Mouse (Mus musculus): Measurements from ENCODE around the gene Tsen54. TPM values are rescaled to one million over a fixed set of nuclear protein-coding genes. Genes with fewer than 3 reads are reported as not detected.
"Not testable (repeated sequence)": the region's sequence is repeated elsewhere in the genome, so short reads cannot be mapped to it uniquely, and the experiment has no call there.

Tsen54 gene
- total RNA-seq, 1 experiment from 2014 or later: 27.4 TPM

DNA sequence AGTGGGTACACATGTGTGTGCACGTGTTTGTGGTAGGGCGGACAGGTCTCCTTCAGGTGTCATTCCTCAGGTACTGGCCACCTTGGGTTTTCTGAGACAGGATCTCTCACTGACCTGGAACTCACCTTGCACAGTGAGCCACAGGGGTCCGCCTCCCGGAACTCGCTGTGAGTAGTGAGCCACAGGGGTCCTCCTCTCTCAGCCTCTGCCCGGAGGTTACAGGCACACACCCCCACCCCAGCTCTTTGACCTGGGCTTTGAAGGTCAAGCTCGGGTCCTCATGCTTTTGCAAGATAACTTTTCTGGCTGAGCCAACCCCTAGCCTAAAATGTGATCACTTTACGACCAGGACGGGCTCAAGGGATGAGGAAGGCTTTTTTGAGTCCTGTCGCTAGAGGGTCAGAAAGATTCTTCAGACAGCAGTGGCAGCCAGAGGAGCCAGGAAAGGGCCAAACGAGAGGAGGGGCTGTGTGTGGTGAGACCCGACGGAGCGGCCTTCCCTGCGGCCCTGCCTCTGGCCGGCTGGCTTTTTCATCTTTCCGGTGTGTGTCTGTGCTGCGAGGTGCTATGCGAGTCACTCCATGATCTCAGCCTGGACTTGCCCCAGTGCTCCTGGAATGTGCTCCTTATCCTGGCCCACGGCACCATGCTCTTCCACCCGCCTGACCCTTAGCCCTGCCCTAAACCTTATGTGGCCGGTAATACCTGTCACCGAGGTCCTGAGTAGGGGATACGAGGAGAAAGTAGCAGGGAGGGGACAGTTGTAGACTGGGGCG is 16.2 kb downstream of the Tsen54 start:
- no peak for DNase-seq

DNA sequence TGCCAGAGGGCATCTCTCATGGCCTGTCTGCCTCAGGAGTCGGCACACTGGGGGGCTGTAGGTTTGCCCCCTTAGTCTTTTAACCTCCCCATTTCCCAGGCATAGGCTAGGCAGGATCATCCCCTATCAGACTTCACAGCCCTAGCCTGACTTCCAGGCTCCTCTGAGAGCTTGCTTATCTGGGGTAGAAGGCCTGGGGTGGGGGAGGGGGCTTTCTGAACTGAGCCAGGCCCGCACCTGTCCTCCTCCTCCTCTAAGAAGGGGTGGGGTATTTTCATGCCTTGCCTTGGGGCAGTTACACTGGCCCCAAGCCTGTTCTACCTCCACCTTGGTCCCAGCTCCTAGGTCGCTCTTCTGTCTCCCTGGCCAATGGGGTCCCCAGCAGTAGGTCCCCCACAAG is 17.0 kb downstream of the Tsen54 start:
- no peak for DNase-seq

DNA sequence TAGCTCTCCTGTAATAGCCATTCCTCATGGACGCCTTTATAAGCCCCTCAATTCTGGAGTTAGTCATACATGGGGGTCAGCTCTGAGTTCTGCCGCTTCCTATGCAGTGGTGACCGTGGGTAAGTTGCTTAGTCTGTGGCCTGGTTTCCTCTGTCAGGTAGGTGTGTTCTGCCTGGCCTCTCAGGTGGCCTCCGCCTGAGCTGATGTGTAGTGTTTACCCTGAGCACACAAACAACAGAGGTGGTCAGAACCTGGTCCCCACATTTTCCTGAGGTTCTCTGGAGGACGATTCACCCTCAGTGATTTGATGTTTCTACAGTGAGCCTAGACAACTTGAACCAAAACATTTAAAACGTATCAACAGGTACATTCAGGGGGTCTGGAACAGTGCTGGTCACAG is 17.5 kb downstream of the Tsen54 start:
- DNase-seq: no peak

DNA sequence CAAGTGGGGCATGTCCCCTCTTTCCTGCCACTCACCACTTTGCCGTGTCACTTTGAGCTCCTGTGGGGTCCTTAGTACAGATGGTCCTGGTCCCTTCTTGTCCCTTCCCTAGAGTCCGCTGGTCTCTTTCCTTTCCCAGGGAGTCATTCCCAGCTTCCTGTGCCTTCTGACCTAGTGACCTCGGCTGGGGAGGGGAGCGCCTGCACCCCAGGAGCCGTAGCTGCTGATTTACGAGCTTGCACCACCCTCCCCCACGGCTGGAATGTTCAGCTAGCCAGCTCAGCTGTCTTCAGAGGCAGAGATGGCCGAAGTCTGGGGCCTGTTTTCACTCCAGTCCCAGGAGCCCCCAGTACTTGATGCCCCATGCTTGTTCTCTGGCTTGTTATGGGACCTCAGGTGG is 18.0 kb downstream of the Tsen54 start:
- peak; percentile 39 for DNase-seq

DNA sequence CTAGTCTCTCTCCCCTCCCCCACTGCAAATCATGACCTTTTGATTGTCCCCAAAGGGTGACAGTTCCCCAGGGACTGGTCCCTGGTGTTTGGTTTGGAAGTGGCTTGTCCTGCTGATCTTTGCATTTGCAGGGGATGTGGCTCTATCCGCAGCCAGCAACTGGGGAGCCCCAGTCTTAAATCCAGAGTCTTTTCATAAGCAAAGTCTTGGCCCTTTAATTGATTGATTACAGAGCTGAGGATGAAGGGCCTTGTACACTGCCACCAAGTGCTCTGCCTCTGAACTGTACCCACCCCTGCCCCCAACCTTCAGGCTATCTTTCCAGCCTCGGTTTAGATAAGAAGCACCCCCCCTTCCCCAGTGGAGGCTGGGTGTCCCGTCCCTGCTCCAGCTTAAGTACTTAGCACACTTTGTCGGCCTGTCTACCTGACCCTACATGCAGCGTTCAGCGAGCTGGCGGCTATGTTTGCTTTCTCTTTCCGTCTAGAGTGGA is 18.5 kb downstream of the Tsen54 start:
- DNase-seq: no peak

DNA sequence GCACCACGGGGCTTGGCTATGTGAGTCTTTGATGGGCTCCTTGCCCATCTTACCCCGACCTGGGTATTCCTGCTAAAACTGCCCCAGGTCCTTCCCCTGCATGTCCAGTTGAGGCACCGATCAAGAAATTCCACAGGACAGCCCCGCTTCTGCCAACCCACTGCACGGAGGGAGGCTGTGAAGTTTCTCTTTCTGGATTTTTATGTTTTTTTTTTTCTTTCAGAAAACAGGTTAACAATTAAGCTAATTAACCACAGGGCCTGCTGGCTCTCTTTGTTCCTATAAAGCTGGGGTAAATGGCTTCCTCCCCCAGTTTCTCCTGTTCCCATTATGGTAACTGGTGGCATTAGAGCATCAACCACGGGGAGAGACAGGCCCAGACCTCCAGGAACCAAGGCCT is 19.5 kb downstream of the Tsen54 start:
- no peak for DNase-seq

DNA sequence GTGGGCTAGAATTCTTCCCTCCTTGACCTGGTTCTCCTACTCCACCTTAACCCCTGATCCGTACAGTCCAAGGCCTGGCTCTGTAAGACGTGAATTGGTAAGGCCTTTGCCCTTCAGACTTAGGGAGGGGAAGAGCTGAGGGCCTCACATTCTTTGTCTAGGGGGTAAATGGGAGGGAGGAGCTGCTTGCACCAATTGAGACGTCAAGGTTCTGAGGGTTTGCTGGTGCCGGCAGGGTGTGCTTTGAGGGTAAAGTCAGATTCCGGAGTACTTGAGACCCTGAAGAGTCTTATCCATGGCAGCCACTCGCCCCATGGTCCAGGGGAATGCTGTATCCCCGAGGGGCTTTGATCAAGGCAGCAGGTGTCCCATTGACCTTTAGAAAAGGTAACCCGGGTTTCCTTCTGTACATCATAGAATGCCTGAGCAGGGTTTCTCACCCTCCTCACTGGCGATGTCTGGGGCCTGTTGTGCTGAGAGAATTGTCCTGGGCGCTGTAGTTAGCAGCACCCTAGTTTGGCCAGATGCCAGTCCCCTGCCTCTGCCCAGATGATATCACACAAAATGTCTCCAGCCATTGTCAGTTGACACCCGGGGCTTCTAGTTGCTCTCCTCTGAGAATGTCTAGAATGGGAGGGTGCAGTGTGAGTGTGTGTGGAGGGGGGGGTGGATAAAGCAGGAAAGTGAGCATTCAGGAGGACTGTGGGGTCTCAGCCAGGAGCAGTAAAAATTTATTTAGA is 22.3 kb downstream of the Tsen54 start:
- no peak for DNase-seq

DNA sequence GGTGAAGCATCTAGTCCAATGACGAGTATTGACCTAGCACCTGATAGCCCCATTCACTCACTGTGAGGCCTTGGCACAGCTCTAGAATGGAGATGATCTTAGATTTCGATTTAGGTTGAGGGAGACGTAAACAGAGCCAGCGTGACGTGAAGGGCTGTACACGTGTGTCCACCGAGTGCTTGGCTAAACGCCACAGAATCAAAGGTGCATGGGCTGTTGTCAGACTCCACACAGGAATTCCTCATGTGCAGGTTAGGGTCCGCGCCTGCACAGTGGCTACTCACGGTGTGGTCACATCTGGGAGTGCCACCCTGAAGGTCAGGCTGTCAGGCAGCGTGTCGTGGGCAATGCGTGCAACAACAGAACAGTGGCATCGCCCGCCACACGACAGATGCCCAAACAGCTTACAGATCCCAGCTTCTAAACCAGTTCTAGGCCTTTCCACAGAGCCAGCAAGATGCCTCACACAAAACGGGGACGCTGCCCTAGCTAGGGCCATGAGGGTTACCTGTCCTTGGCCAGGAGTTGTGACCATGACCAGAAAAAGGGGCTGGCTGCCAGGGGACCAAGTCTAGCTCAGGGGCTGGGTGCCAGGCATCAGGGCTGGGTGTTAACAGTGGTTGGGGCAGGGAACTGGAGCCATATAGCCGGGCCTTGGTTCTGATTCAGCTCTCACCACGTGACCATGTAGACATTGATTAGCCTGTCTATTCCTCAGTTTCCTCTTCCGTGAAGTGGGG is 23.3 kb downstream of the Tsen54 start:
- DNase-seq: no peak

DNA sequence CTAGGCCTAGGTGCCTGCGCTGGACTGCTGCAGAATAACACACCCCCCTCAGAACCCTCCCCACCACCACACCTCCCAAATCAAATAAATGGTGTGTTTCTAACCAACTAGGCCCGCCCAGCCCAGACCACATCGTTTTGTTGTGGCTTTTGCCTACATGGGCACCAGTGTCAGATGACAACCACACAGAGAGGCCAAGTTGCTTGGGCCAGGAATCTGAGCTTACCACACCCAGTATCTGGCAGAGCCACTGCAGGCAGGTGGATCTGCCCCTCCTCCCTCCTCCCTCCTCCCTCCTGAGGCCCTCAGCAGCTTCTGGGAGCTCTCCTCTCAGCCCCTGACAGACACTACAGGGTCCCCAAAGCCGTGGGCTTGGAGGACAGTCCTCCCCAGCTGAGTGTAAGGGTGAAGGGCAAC is 24.4 kb downstream of the Tsen54 start:
- no peak for DNase-seq

DNA sequence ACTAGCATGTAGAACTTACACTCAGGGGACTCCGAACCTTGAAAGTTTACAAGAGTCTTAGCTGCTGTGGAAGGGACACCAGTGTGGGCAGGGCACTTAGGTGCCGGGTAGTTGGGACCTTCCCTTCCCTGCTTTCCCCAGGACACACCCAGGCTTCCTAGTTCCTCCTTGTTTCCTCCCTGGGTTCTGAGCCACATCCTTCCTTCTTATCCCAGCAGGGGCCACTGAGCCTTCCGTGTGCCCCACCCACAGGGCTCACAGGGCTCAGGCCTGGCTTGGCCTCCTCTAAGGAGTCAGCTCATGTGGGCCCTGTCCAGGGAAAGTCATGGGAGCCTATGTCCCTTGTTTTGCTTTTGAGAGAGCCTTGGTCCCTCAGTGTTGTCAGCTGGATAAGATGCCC is 25.2 kb downstream of the Tsen54 start:
- no peak for DNase-seq

DNA sequence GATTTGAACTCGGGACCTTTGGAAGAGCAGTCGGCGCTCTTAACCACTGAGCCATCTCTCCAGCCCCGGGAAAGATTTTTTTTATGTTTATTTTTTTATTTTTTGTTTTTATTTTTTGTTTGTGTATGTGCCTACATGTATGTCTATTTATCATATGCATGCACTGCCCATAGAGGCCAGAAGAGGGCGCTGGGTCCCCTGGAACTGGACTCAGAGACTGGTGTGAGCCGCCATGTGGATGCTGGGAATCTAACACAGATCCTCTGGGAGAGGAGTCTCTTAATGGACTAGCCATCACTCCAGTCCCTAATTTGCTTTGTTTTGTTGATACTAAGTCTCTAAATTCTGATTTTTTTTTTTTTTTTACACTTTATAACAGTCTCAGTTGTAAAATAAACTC is 26.5 kb downstream of the Tsen54 start:
- no peak for DNase-seq

DNA sequence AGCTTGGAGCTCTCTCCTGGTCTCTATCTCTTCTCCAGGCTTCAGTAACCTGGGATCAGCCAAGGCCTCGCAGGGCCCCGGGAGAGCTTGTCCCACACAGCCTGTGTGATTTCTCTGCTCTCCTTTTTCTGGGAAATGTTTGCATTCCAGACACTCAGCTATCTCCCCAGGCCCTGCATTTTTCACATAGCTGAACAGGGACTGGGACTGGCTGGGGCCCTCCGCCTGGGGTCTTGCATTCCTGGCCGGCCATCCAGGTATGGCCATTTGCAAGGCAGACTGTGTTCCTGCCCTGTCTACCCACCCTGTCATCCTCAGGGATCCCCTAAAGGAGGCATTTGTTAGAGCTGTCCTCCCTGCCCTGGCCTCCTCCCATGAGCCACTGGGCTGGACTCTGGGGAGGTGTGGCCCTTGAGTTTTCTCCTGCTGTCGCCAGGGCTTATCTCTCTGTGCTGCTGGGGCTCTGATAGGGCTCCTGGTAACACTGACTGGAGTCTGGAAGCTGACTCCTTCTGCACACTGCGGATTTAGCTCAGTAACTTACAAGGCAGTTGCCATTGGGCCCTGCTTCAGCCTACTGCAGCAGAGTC is 27.5 kb downstream of the Tsen54 start:
- DNase-seq: no peak

DNA sequence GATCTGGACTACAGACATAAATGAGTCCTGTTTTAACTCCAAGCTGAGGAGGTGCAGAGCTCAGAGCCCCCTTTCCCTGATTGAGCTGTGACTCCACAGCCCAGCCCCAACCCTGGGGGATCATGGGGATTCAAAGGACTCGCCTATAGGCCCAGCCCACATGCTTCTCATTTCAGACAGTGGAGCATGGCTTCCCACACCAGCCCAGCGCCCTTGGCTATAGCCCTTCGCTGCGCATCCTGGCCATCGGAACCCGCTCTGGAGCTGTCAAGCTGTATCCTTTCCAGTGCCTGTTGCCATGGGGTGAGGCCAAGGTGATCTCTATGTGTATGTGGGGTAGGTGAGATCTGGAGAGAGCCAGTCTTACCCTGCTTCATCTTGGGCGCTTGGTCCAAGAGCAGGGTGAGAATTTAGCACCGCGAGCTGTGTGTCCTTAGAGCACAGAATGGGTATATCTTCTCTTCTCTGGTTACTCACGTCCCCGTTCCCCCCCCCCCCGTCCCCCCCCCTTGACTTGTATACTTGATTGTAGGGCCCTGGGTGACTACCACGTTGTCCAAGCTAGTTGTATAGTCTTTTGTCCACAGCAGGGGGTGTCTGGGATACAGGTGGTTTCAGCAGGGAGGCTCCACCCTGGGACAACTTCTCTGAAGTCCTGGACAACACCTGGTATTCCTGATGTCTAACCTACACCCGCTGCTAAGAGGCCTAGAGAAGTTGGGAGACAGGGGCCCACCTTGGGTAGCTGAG is 28.8 kb downstream of the Tsen54 start:
- DNase-seq: no peak

DNA sequence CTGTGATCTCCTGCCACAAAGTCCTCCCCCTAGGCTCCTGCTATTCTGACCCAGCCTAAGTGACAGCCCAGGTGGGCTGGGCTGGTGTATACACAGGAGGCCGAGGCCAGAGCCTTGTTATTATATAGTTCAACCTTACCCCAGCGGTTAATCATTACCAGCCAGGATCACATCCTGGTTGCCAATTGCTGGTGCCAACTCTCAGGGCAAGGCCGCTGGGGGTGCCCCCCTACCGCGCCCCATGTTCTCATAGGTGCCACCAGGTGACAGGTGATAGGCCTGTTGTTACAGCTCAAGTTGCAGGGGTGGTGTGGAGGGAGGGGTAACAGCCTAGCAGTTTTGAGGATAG is 29.3 kb downstream of the Tsen54 start:
- no peak for DNase-seq

DNA sequence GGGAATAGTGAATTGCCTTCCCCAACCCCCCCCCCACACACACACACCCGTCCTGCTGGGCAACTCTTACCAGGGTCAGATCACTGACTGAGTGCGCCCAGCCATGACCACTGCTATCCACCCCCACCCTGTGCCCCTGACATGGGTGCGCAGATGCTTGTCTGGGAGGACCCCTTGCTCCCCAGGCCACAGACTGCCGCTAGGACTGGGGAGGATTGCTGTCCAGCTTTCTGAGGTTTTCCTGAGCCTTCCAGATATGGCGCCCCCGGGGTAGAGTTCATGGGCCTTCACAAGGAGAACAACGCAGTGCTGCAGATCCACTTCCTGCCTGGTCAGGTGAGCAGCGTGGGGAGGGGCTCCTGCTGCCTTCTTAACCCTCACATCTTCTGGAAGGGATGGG is 29.7 kb downstream of the Tsen54 start:
- DNase-seq: no peak

DNA sequence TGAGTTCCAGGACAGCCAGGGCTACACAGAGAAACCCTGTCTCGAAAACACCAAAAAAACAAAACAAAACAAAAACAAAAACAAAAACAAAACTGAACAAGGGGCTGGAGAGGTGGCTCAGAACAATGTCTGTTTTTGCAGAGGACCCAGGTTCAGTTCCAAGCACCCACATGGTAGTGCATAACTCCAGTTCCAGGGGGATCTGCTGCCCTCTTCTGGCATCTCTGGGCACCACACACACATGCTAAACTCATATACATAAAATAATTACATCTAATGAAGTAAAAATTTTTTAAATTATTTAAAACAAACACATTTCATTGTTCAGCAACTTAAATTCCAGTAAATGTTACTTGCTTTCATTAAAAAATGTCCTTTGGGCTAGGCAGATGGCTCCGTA is 31.3 kb downstream of the Tsen54 start:
- no peak for DNase-seq

DNA sequence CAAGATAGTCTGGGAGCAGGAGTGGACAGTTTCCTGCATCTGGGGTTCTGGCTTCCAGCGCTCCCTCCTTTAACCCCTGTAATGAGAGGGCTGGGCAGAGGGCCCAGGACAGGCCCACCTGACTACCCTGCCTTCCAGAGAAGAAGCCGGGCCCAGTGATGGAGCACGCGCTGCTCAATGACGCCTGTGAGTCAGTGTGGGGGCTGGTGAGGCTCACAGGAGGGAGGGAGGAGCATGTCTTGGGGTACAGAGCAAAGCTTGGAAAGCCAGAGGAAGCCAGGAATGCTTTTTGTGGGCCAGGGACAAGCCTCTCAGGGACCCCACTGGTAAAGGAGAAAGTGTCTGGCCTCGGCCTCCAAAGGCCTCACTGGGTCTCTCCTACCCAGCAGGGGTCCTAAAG is 40.1 kb downstream of the Tsen54 start:
- no peak for DNase-seq

DNA sequence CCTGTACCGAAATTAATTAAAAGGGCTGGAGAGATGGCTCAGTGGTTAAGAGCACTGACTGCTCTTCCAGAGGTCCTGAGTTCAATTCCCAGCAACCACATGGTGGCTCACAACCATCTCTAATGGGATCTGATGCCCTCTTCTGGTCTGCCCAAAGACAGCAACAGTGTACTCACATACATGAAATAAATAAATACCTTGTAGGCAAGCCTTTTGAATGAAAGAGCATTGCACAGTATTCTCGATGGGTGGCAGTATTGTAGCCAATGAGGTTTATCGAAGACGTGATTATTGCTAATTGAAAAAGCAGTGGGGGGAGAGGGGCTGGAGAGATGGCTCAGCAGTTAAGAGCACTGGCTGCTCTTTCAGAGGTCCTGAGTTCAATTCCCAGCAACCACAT is 42.6 kb downstream of the Tsen54 start:
- DNase-seq: not testable (repeated sequence)

DNA sequence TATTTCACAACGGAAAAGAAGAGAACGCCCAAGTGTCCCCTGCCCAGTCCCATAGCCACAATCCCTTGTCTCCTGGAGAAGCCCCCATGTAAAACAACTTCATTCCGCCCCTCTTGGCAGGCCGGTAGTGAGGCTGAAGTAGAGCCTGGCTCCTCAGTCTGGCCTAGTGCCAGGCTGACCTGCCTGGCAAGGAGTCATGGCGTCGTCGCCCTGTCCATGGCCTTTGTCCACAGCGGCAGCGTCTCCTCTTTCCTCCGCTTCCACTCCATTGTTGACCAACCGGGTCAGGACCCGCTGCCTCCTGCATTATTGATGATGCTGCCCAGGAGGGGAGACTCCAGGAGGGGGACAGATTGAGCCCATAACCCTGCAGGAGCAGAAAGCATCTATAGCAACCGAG is 43.4 kb downstream of the Tsen54 start:
- DNase-seq: no peak

DNA sequence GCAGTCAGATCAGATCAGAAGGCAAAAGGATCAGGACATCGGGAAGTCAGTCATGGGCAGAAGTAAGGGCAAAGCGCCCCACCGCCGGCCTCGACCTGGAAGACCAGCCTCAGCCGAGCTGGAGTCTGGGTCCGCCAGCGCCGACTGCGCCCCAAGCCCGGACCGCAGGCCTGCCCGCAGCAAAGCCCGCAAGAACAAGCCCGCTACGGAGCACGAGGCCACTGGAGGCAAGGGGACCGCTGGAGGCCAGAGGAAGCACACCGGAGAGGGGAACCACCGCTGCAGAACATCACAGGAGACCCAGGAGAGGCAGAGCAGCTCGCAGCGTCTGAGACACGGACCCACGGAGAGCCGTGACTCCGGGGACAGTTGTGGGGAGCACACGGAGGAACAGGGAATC is 43.8 kb downstream of the Tsen54 start, which contains the start of gene Myo15b:
Gene Myo15b, plus strand, starts transcription at position 53 of the 400 bp plus-strand sequence.
- no peak for DNase-seq

DNA sequence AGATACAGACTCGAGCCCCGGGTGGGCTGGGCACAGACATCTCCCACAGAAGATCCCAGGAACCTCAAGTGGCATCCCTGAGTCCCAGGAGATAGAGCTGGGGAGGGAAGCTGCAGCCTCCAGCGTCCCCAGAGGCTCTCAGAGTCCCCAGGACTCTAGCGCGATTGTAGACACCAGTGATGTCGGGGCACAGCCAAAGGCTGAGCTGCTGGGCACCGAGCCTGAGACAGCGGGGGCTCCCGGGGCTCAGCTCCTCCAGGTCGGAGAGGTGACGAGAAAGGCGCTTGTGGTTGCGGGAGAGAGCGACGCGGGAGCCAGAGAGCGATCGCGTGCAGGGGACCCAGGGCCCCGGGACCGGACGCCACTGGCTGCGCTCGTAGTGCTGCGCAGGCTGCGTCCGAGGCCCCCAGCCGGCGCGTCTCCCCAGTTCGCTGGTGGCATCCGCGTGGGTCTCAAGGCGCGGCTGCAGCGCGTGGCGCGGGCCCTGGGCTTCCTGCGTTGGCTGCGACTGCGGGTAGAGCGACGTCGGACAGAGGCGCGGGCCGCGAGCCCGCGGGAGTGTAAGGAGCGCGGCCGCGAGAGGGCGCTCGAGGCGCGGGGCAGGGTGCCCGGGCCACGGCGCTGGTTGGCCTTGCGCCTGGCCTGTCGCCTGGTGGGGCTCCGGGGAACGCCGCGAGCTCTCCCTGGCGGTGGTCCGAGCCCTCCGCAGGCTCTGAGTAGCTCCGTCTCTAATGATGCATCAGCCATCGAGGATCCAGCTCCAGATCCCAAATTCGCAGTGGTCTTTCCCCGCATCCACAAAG is 44.8 kb downstream of the Tsen54 start:
- peak; percentile 92 for DNase-seq
